Mouse (Mus musculus) kidney, adult 2 months (tissue): ENCODE results near the gene Rsad1.

ENCODE experiments used
- CTCF ChIP-seq: fragments of 200-500 bp; conservative IDR thresholded peaks from 2 replicates; pipeline ENCODE4 v1.5.1; 2011; ENCODE audit warnings: low read depth, mild to moderate bottlenecking, control low read depth, low read length, moderate library complexity, mixed read lengths; ENCODE audit not compliant: insufficient read depth, insufficient read length
- POLR2A ChIP-seq: fragments of 200-500 bp; IDR thresholded peaks from one replicate; pipeline ENCODE4 v1.6.1; 2011; ENCODE audit warnings: low read depth, low read length, control low read depth

- TF ChIP-seq CTCF (no peak), POLR2A (no peak)
These were observed 6.7 kb downstream of the Rsad1 start for GRCm38 (mm10) chr11:94542400-94542799.
